Mouse (Mus musculus) frontal cortex, postnatal 36 days (tissue): ENCODE results near the gene Foxa3.

Experiments
- DNase-seq, 2 experiments: peaks; one replicate each; pipeline ENCODE4 v3.0.0; 2022; ENCODE audit warnings: low spot score in 2 of 2

Foxa3 gene

GRCm38 (mm10) chr7:19000421-19000820 is 22.9 kb downstream of the Foxa3 start:
- no peak for DNase-seq

DNA sequence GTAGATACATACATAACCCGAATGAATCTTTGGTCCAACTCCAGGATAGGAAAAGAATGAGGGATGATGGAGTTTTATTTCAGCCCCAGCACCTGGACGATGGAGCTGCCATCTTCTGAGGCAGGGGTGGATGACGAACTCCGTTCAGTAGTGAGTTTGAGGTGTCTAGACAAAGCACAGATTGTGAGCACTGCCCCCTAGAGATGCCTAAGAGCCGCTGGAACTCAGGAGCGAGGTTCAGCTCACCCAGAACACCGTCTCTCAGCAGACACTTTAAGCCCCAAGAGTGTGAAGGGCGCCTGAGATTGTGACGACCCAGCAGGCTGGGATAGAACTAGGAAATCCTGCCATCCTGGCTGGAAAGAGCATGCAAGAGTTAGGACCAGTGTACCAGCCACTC is 24.5 kb downstream of the Foxa3 start:
- DNase-seq = no peak

- no peak for DNase-seq
These were observed 30.3 kb downstream of the Foxa3 start for GRCm38 (mm10) chr7:18993036-18993435.

GRCm38 (mm10) chr7:18992294-18992675 is 31.1 kb downstream of the Foxa3 start:
- DNase-seq = peak in 1 of 2 experiments; percentile 62

GRCm38 (mm10) chr7:18991660-18992293 is 31.6 kb downstream of the Foxa3 start:
- DNase-seq = peak in 1 of 2 experiments; percentile 50

GRCm38 (mm10) chr7:18990601-18991295 is 32.6 kb downstream of the Foxa3 start, which contains the start of gene Mypop:
TSS of gene Mypop (plus strand) at chr7:18991245.
- peak; percentile 100 for DNase-seq

GRCm38 (mm10) chr7:18989995-18990394 is 33.3 kb downstream of the Foxa3 start:
- DNase-seq = no peak

GRCm38 (mm10) chr7:18988780-18989179 is 34.6 kb downstream of the Foxa3 start:
- DNase-seq = no peak

- DNase-seq = no peak
These were observed 35.6 kb downstream of the Foxa3 start for GRCm38 (mm10) chr7:18987747-18988146.

DNA sequence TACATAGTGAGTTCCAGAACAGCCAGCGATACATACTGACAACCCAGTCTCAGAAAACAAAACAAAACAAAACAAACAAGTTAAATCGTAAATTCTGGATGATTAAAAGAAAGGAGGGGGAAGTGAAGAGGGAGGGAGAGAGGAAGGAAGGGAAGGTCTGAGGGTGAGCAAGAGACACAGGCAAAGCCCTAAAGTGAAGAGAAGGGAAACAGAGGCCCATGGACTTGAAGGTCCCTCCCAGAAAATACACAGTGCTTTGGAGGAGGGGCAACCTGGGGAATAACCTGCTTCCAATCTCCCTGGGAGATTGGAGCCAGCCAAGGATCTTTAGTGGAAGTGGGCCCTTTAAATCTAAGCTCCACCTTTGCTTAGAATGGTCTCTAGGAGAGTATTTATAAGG is 36.2 kb downstream of the Foxa3 start, which contains the start of gene Nanos2:
Nanos2 (plus strand) TSS at position 301 of the 400 bp plus-strand sequence.
- no peak for DNase-seq

- DNase-seq = no peak
These were observed 36.8 kb downstream of the Foxa3 start for GRCm38 (mm10) chr7:18986503-18986902.

DNA sequence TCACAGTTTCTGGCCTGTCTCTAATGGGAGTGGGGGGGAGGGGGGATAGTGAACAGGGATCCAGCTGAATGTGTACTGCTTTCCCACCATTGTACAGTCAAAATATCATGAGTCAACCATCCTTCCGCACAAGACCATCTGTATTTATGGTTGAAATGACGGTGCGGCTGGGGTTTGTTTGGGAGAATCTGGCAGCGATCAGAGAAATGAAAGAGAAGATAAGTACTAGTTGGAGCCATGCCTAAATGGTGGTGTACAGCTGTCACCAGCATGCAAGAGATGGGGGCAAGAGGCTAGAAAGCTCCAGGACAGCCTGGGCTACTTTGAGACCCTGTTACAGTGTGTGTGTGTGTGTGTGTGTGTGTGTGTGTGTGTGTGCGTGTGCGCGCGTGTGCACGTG is 45.0 kb downstream of the Foxa3 start:
- no peak for DNase-seq

- no peak for DNase-seq
These were observed 52.4 kb downstream of the Foxa3 start for GRCm38 (mm10) chr7:18970956-18971355.

DNA sequence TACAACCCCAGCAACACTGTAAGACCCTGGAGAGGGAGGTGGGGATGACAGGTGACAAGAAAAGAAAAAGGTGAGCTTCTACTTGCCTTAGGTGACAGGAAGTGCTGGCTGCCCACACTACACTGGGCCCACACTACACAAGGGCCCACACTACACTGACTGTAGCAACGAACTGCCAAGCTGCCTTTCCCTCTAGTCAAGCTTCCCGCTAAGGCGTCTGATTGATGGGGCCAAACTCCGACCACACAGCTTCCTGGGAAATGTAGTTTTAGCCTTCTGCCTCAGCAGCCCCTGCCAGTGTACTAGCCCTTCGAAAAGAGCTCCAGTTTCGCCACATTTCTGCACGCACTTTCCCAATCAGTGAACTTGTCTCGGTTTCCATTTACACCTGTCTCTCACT is 55.7 kb downstream of the Foxa3 start:
- no peak for DNase-seq

- no peak for DNase-seq
These were observed 58.0 kb downstream of the Foxa3 start for GRCm38 (mm10) chr7:18965312-18965711.

- DNase-seq = no peak
These were observed 60.0 kb downstream of the Foxa3 start for GRCm38 (mm10) chr7:18963294-18963843.
